Mouse (Mus musculus): Measurements from ENCODE around the gene 4930562C15Rik.

- no peak for TF ChIP-seq POLR2A (IDR thresholded peaks at IDR 0.05; ENCODE audit: low read depth, low read length)
- no peak for TF ChIP-seq CTCF (conservative IDR thresholded peaks at IDR 0.05; ENCODE audit: insufficient read depth, insufficient read length, low read depth, low read length)
Measured at GRCm38 (mm10) chr16:4818349-4818748, 16.9 kb upstream of the 4930562C15Rik start.

Data from kidney, adult 2 months (tissue).